Mouse (Mus musculus) small intestine, adult 2 months (tissue): ENCODE measurements around the gene Pms2. TPM values are rescaled to one million over a fixed set of nuclear protein-coding genes. Genes with fewer than 3 reads are reported as not detected.

ENCODE experiments used
- H3K27ac ChIP-seq: fragments of 200-500 bp; 2 replicates; pipeline ENCODE4 v1.5.1; 2012; ENCODE audit warnings: low read depth, low read length, control low read depth, inconsistent platforms; ENCODE audit not compliant: insufficient read depth
- H3K27me3 ChIP-seq: fragments of 200-500 bp; 2 replicates; pipeline ENCODE4 v1.6.1; 2012; ENCODE audit warnings: mild to moderate bottlenecking, moderate library complexity, low read length, inconsistent platforms; ENCODE audit not compliant: control insufficient read depth, insufficient read depth
- H3K36me3 ChIP-seq: fragments of 200-500 bp; 2 replicates; pipeline ENCODE4 v1.6.1; 2012; ENCODE audit warnings: mild to moderate bottlenecking, low read length, control low read depth, inconsistent platforms; ENCODE audit not compliant: control insufficient read depth, insufficient read depth
- H3K4me1 ChIP-seq: fragments of 200-500 bp; 2 replicates; pipeline ENCODE4 v1.6.1; 2012; ENCODE audit warnings: low read length, inconsistent platforms, mixed read lengths; ENCODE audit not compliant: control insufficient read depth, insufficient read depth, insufficient read length
- H3K4me3 ChIP-seq: fragments of 200-500 bp; 2 replicates; pipeline ENCODE4 v1.5.1; 2012; ENCODE audit warnings: low read depth, mild to moderate bottlenecking, control low read depth, inconsistent platforms, low read length, moderate library complexity
- CTCF ChIP-seq: fragments of 200-500 bp; IDR thresholded peaks from 2 replicates; pipeline ENCODE4 v1.5.1; 2012; ENCODE audit warnings: low read depth, mild to moderate bottlenecking, control low read depth, inconsistent platforms, low read length, moderate library complexity, mixed read lengths; ENCODE audit not compliant: insufficient replicate concordance, insufficient read length; ENCODE audit errors: extremely low read depth
- POLR2A ChIP-seq: fragments of 200-500 bp; IDR thresholded peaks from 2 replicates; pipeline ENCODE4 v1.6.1; 2012; ENCODE audit warnings: low read depth, mild to moderate bottlenecking, control low read depth, inconsistent platforms, low read length, moderate library complexity
- WGBS: fragments of 180-500 bp; shearing (Covaris S2); methylation state at CpG from one replicate; pipeline ENCODE4 v1.1.7; 2018; 5-methylcytosine and 5-hydroxymethylcytosine counted together
- polyA plus RNA-seq: library from polyadenylated mRNA; depleted of rRNA; stranded (reverse); fragments of >200 nt; gene quantifications from 2 replicates; pipeline ENCODE4 v1.2.3, GENCODE M21; 2012; rRNA removed

Gene Pms2
- 0.51 and 0.84 TPM in 2 replicates for polyA plus RNA-seq

DNA sequence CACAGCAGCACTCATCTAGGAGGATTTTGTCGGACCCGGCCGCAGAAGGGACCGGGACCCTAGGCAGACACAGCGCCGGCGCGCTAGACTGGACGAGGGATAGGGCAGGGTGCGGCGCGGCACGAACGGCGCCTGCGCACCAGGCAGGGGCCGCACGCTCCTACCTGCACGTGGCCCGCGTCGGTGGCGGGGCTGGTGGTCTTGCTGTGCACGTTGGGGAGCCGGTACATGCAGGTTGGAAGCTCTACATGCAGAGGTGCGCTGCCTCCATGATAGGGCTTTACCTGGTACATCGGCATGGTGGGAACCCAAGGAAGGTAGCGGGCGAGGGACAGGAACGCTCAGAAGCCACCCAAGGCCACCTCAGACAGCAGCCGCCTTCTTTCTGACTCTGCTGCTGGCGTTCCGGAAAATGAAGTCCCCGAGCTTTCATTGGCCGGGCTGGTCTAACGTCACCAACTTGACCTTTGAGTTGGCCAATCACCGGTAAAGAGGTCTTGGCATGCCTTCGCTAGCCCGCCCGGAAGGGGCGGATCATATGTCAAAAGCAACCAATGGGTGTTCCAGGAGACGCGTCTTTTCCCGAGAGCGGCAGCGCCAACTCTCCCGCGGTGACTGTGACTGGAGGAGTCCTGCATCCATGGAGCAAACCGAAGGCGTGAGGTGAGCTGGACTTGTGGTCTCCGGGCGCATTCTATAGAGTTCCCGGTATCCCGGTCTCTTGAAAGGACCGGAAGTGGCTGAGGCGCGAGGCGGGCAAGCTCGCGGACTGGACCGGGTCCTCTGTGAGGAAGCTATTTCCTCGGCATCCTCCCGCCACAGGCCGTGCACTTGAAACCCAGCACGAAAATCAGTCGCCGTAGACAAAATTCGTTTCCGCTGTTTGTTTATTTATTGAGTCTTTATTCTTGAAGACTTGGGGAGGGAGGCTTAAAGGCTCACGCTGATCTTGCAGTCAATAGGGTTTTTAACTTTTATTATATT, at the start of gene Pms2, which contains the start of gene Aimp2:
Gene Pms2 (plus strand): TSS at position 548 of the 984 bp plus-strand sequence.
Gene Aimp2 (minus strand): TSS at position 431 of the 984 bp plus-strand sequence.
- Histone ChIP-seq H3K4me3 (peak within 1 kb of the TSS; percentile 84), H3K27me3 (no peaks in the 10 kb centered on the region), H3K4me1 (peaks cover 6% of the 10 kb centered on the region; the same call in 1 of the 2 replicates), H3K36me3 (peaks cover 13% of the 10 kb centered on the region), H3K27ac (peak within 1 kb of the TSS; percentile 66)
- under 1% methylated on average over 70 of the region's 70 CpGs for WGBS
- TF ChIP-seq POLR2A: peak; percentile 57; the same call in 1 of the 2 replicates
- TF ChIP-seq CTCF: no peak

- Histone ChIP-seq H3K27ac (no peak overlapping the region), H3K27me3 (no peaks in the 10 kb centered on the region), H3K36me3 (peaks cover 37% of the 10 kb centered on the region), H3K4me1 (no peaks in the 10 kb centered on the region), H3K4me3 (no peak overlapping the region)
- 78% methylated on average over 11 of the region's 11 CpGs for WGBS
- TF ChIP-seq CTCF: no peak
- no peak for TF ChIP-seq POLR2A
These were observed 38.1 kb upstream of the Pms2 start for GRCm38 (mm10) chr5:143871547-143872169.

DNA sequence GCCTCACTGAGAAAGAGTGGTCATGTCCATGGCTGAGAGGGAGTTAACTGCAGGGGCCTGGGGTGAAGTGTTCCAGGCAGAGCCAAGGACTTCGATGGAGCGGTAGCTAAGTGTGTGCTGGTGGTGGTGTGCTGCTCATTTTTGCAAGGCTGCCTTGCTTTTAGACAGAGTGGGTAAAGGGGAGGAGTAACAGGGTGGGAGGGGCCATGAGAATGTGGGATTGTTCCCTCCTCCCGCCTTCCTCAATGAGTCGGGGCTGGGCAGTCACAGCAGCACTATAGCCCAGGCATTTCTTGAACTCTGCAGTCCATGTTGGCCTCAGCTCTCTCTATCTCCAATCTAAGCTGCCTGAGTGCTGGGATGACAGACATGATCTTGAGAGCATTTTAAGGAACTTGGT, 35.2 kb upstream of the Pms2 start:
- peaks cover 56% of the 10 kb centered on the region for H3K36me3 ChIP-seq
- no peak for TF ChIP-seq POLR2A
- TF ChIP-seq CTCF: no peak
- H3K4me3 ChIP-seq: no peak overlapping the region
- H3K27ac ChIP-seq: no peak overlapping the region
- no peaks in the 10 kb centered on the region for H3K27me3 ChIP-seq
- 62% methylated on average over 4 of the region's 4 CpGs for WGBS
- no peaks in the 10 kb centered on the region for H3K4me1 ChIP-seq

DNA sequence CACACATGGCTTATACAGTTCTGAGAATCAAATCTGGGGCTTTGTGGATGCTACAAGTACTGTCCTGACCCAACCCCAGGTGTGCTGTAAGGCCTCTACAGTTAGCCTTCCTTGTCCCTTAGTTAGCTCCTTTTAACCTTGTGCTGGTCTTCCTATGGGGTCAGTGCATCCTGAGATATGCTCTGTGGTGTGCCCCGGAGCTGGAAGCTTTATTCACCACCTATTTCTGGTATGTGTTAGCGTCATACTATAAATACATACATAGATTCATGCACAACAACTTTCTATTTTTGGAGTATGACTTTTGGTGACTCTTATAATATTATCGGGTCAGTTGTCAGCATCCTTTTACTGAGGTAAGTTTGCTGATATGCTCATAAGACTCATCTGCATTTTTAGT, 24.5 kb upstream of the Pms2 start:
- Histone ChIP-seq H3K4me1 (no peaks in the 10 kb centered on the region), H3K27ac (no peak overlapping the region), H3K36me3 (peaks cover 72% of the 10 kb centered on the region), H3K27me3 (no peaks in the 10 kb centered on the region), H3K4me3 (no peak overlapping the region)
- TF ChIP-seq POLR2A: no peak
- WGBS: over 99% methylated on average over 3 of the region's 3 CpGs

GRCm38 (mm10) chr5:143890741-143891140, 19.0 kb upstream of the Pms2 start:
- 32% methylated on average over 6 of the region's 6 CpGs for WGBS
- Histone ChIP-seq H3K27ac (peak overlapping the region; percentile 50), H3K36me3 (peaks cover 48% of the 10 kb centered on the region), H3K4me3 (no peak overlapping the region), H3K4me1 (peaks cover 9% of the 10 kb centered on the region), H3K27me3 (no peaks in the 10 kb centered on the region)
- TF ChIP-seq POLR2A: no peak
- no peak for TF ChIP-seq CTCF

- Histone ChIP-seq H3K27ac (no peak overlapping the region), H3K36me3 (peaks cover 44% of the 10 kb centered on the region)
- 73% methylated on average over 9 of the region's 9 CpGs for WGBS
These were observed 17.4 kb upstream of the Pms2 start for GRCm38 (mm10) chr5:143892255-143892886.

DNA sequence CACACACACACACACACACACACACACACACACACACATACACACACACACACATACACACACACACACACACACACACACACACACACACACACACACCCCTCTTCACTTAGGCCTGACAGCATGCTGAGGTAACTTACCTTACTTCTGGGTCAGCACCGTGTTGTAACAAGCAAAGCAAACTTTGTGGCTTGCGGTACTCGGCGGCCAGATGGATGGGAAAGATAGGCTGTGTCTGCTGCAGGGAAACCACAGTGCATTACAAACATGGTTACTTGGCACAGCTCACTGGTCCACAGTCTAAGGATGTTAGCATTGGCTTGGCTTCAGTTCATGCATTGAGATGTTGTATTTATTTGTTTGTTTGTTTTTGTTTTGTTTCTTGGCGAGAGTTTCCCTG, 16.4 kb upstream of the Pms2 start:
- Histone ChIP-seq H3K4me3 (no peak overlapping the region), H3K27me3 (no peaks in the 10 kb centered on the region), H3K27ac (no peak overlapping the region), H3K36me3 (peaks cover 48% of the 10 kb centered on the region), H3K4me1 (peaks cover 9% of the 10 kb centered on the region)
- TF ChIP-seq POLR2A (no peak), CTCF (no peak)
- 62% methylated on average over 5 of the region's 5 CpGs for WGBS

More at GRCm38 (mm10) chr5:143892255-143892886, 17.4 kb upstream of the Pms2 start:
- Histone ChIP-seq H3K4me1 (peaks cover 9% of the 10 kb centered on the region), H3K4me3 (no peak overlapping the region), H3K27me3 (no peaks in the 10 kb centered on the region)
- TF ChIP-seq CTCF (no peak), POLR2A (no peak)
